Mouse (Mus musculus) liver, postnatal 0 days (tissue): ENCODE results near the gene Cc2d2b. TPM values are rescaled to one million over a fixed set of nuclear protein-coding genes. Genes with fewer than 3 reads are reported as not detected.

Experiments
- ATAC-seq: fragments of 200-750 bp; cut with Nextera tagmentation; 2 replicates; pipeline ENCODE4 v1.8.0; 2017; ENCODE audit warnings: mild to moderate bottlenecking, moderate library complexity
- DNase-seq: peaks from one replicate; pipeline ENCODE4 v3.0.0-alpha.2; 2016
- H3K27ac ChIP-seq: fragments of 300-500 bp; sonication (generic); 2 replicates; pipeline ENCODE4 v1.5.1; 2014; ENCODE audit warnings: antibody characterized with exemption, moderate library complexity, mild to moderate bottlenecking, low read depth
- H3K27me3 ChIP-seq: fragments of 300-500 bp; sonication (generic); 2 replicates; pipeline ENCODE4 v1.6.1; 2014; ENCODE audit warnings: low read length, control low read depth, mixed read lengths; ENCODE audit not compliant: insufficient read depth
- H3K36me3 ChIP-seq: fragments of 300-500 bp; sonication (generic); replicated peaks from 2 replicates; pipeline ENCODE4 v1.6.1; 2014; ENCODE audit warnings: mild to moderate bottlenecking, control low read depth, low read length, moderate library complexity, mixed read lengths; ENCODE audit not compliant: insufficient read depth
- H3K4me1 ChIP-seq: fragments of 300-500 bp; sonication (generic); 2 replicates; pipeline ENCODE4 v1.6.1; 2014; ENCODE audit warnings: antibody characterized with exemption, mild to moderate bottlenecking, control low read depth; ENCODE audit not compliant: insufficient read depth
- H3K4me2 ChIP-seq: fragments of 300-500 bp; sonication (generic); 2 replicates; pipeline ENCODE4 v1.6.1; 2014; ENCODE audit warnings: low read depth, mild to moderate bottlenecking, low read length, moderate library complexity, mixed read lengths
- H3K4me3 ChIP-seq: fragments of 300-500 bp; sonication (generic); 2 replicates; pipeline ENCODE4 v1.5.1; 2014; ENCODE audit warnings: low read depth, low read length
- H3K9ac ChIP-seq: fragments of 300-500 bp; sonication (generic); replicated peaks from 2 replicates; pipeline ENCODE4 v1.6.1; 2014; ENCODE audit warnings: mild to moderate bottlenecking, moderate library complexity
- H3K9me3 ChIP-seq: fragments of 300-500 bp; sonication (generic); 2 replicates; pipeline ENCODE4 v1.6.1; 2016; ENCODE audit warnings: mild to moderate bottlenecking, control low read depth, low read length, mixed read lengths
- CTCF ChIP-seq: sonication (generic); IDR thresholded peaks from 2 replicates; pipeline ENCODE4 v1.5.1; 2016; ENCODE audit warnings: antibody characterized with exemption, low read depth
- EP300 ChIP-seq: IDR thresholded peaks from 2 replicates; pipeline ENCODE4 v1.6.1; 2016; ENCODE audit warnings: antibody characterized with exemption, low read depth, mild to moderate bottlenecking
- WGBS: fragments of 180-500 bp; shearing (Covaris S2); extraction: QIAGEN DNeasy Blood & Tissue Kit; methylation state at CpG from one replicate; pipeline ENCODE4 v1.1.7; 2014; ENCODE audit not compliant: insufficient replicate concordance; 5-methylcytosine and 5-hydroxymethylcytosine counted together
- polyA plus RNA-seq: library from polyadenylated mRNA; unstranded; fragments of >200 nt; fragmentation: Nextera tagmentation; extraction: Ambion mirVana; gene quantifications from 2 replicates; pipeline ENCODE4 v1.2.1, GENCODE M21; 2015

Gene Cc2d2b
- polyA plus RNA-seq, 1 experiment from 2014 or later: 1.3 TPM

GRCm38 (mm10) chr19:40825636-40826035 lies 77.1 kb downstream of the Cc2d2b start:
- Histone ChIP-seq H3K27me3 (no peaks in the 10 kb centered on the region), H3K9ac (no peak overlapping the region), H3K27ac (no peak overlapping the region), H3K36me3 (no peaks in the 10 kb centered on the region), H3K4me3 (no peak overlapping the region), H3K4me2 (no peak overlapping the region), H3K9me3 (no peaks in the 10 kb centered on the region), H3K4me1 (peaks cover 3% of the 10 kb centered on the region; the same call in 1 of the 2 replicates)
- no peak for DNase-seq
- TF ChIP-seq CTCF (no peak), EP300 (no peak)
- no peak for ATAC-seq
- WGBS: 41% methylated on average over 5 of the region's 5 CpGs

DNA sequence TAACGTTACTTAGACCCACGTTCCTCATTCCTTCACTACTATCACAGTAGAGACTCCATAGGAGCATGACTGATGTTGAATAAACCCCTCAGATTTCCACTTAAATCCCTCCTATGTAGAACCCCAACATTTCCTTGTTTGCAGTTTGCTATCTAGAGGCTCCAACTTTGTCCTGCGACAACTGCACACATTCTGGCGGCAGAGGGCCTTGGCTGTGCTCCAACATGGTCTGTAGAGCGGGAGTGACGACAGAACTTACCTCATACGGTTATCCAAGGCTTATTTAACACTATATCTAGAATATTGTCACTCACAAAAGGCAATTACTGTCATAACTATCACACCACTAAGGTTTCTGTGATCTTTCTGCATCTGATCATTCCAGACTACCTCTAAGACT lies 78.2 kb downstream of the Cc2d2b start:
- Histone ChIP-seq H3K27ac (no peak overlapping the region), H3K9me3 (no peaks in the 10 kb centered on the region), H3K4me3 (no peak overlapping the region), H3K4me1 (peaks cover 3% of the 10 kb centered on the region; the same call in 1 of the 2 replicates), H3K36me3 (no peaks in the 10 kb centered on the region), H3K27me3 (no peaks in the 10 kb centered on the region), H3K9ac (no peak overlapping the region), H3K4me2 (no peak overlapping the region)
- ATAC-seq: no peak
- 46% methylated on average over 7 of the region's 7 CpGs for WGBS
- no peak for DNase-seq
- no peak for TF ChIP-seq EP300

DNA sequence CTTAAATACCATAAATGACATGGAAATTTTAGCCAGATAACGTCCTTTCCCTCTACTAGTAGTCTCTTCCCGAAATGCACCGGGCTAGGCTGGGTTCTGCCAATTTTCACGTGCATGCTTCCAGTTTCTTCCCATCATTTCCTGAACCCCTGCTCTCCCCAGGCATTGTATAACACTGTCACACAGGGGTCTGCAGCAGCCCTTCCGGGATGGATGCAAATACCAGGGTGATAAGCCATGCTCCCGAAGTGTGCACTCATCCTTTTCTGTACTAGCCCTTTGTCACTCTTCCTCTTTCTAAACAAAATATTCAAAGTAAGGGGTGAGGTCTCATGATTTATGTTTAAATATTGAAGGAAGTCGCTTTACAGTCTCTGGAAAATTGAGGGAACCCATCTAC lies 81.6 kb downstream of the Cc2d2b start:
- Histone ChIP-seq H3K9me3 (no peaks in the 10 kb centered on the region), H3K27me3 (no peaks in the 10 kb centered on the region), H3K27ac (no peak overlapping the region), H3K9ac (peak overlapping the region; percentile 93), H3K36me3 (no peaks in the 10 kb centered on the region), H3K4me2 (peak overlapping the region; percentile 82), H3K4me1 (peaks cover 3% of the 10 kb centered on the region; the same call in 1 of the 2 replicates), H3K4me3 (peak overlapping the region; percentile 86)
- TF ChIP-seq CTCF (no peak), EP300 (no peak)
- no peak for DNase-seq
- no peak for ATAC-seq
- 42% methylated on average over 7 of the region's 7 CpGs for WGBS

GRCm38 (mm10) chr19:40830703-40831415 lies 82.3 kb downstream of the Cc2d2b start, which contains the start of gene Ccnj:
TSS of gene Ccnj (plus strand) at chr19:40831279.
- no peaks in the 10 kb centered on the region for H3K9me3 ChIP-seq
- peak within 1 kb of the TSS; percentile 86 for H3K4me3 ChIP-seq
- DNase-seq: peak; percentile 93
- H3K27ac ChIP-seq: peak within 1 kb of the TSS; percentile 88
- ATAC-seq: peak; percentile 98
- WGBS: under 1% methylated on average over 64 of the region's 71 CpGs
- H3K36me3 ChIP-seq: no peaks in the 10 kb centered on the region
- H3K4me2 ChIP-seq: peak within 1 kb of the TSS; percentile 82
- no peaks in the 10 kb centered on the region for H3K27me3 ChIP-seq
- H3K9ac ChIP-seq: peak within 1 kb of the TSS; percentile 93
- H3K4me1 ChIP-seq: peaks cover 3% of the 10 kb centered on the region; the same call in 1 of the 2 replicates
- TF ChIP-seq EP300 (no peak), CTCF (0 out of 2 replicates have a peak, but pooled peaks have one; percentile 10)

DNA sequence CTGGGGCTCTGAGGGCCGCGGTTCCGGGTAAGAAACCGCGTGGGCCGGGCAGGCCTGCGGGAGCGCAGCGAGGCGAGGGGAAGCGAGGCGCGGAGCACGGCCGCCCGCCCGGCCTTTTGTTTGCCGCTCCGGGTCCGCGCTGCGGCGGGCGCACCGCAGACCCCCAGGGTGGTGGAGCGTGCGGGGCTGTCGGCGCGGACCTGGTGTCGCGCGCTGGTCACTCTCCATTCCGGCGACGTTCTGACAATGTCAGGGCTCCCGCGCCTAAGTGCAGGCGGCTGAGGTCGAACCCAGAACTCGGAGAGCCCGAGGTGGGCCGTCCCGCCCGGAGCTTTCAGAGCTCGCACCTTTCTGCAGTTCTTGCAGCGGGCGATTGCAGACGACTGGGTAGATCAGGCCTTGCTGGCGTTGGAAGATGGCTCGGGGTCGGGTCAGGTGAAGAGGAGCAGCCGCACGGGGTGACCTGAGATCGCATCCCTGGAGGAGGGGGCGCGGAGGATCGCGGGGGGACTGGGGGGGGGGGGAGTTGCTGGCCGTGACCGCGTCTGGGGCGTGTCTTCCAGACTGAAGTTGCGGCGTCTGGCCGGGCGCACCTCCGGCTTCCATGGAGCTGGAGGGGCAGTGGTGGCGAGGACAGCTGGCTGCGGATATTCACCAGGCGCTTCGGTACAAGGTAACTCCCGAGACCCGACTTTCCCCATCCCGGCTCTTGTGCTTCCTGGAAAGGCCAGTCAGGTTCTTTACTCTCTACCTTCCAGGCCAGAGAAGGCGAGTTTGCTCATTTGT lies 83.1 kb downstream of the Cc2d2b start:
- peaks cover 2% of the 10 kb centered on the region; the same call in 1 of the 2 replicates for H3K36me3 ChIP-seq
- H3K27me3 ChIP-seq: no peaks in the 10 kb centered on the region
- DNase-seq (peak; percentile 62), ATAC-seq (peak; percentile 71)
- peaks cover 3% of the 10 kb centered on the region; the same call in 1 of the 2 replicates for H3K4me1 ChIP-seq
- H3K4me2 ChIP-seq: peak overlapping the region; percentile 82
- under 1% methylated on average over 56 of the region's 76 CpGs for WGBS
- H3K4me3 ChIP-seq: peak overlapping the region; percentile 86
- H3K9me3 ChIP-seq: no peaks in the 10 kb centered on the region
- peak overlapping the region; percentile 93 for H3K9ac ChIP-seq
- TF ChIP-seq EP300 (no peak), CTCF (no peak)
- peak overlapping the region; percentile 88 for H3K27ac ChIP-seq

GRCm38 (mm10) chr19:40832361-40832760 lies 83.8 kb downstream of the Cc2d2b start:
- TF ChIP-seq EP300: no peak
- no peak for TF ChIP-seq CTCF
- H3K4me3 ChIP-seq: peak overlapping the region; percentile 86
- DNase-seq (no peak), ATAC-seq (no peak)
- H3K4me2 ChIP-seq: peak overlapping the region; percentile 82
- H3K4me1 ChIP-seq: peaks cover 3% of the 10 kb centered on the region; the same call in 1 of the 2 replicates
- H3K27me3 ChIP-seq: no peaks in the 10 kb centered on the region
- H3K9ac ChIP-seq: peak overlapping the region; percentile 93
- H3K27ac ChIP-seq: peak overlapping the region; percentile 88; the same call in 1 of the 2 replicates
- H3K9me3 ChIP-seq: no peaks in the 10 kb centered on the region
- H3K36me3 ChIP-seq: peaks cover 8% of the 10 kb centered on the region
- WGBS: 13% methylated on average over 5 of the region's 5 CpGs
